Mouse (Mus musculus): ENCODE measurements at regions not wholly inside any gene's neighbourhood (a gene's known extent, or its start where the extent isn't known, plus 50 kb on each side); places are given as distances from the start of the nearest gene placed in this dataset.

DNA sequence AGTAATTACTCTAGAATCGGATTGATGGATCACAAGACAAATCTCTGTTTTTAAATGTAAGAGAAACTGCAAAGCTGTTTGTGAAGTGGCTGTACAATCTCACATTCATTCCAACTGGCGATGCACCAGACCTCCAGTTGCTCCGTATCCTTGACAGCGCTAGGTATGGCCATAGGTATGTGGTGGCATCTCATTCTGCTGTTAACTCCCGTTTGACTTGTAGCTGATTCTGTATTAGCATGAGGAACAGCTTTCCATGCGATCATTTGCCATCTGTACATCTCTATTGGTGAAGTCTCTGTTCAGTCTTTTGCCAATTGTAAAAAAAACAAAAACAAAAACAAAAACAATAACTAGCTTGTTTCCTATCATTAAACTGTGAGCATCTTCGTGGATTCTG is 182.0 kb downstream of the Enc1 start:
- Histone ChIP-seq H3K4me2 (ENCODE audit: low read depth, low read length) (no peak overlapping the region), H3K9ac (ENCODE audit: low read depth, low read length) (no peak overlapping the region), H3K4me1 (ENCODE audit: control insufficient read depth, low read depth, low read length) (no peaks in the 10 kb centered on the region), H3K27me3 (ENCODE audit: control insufficient read depth, insufficient read depth, low read depth, low read length) (no peaks in the 10 kb centered on the region), H3K4me3 (ENCODE audit: low read depth, low read length) (no peak overlapping the region), H3K27ac (ENCODE audit: low read length) (no peak overlapping the region), H3K9me3 (replicated peaks; ENCODE audit: control insufficient read depth, low read length) (no peaks in the 10 kb centered on the region), H3K36me3 (ENCODE audit: control insufficient read depth, insufficient read depth) (no peaks in the 10 kb centered on the region)
- 63% methylated on average over 7 of the region's 7 CpGs for WGBS (ENCODE audit: insufficient replicate concordance)
- no peak for ATAC-seq (ENCODE audit: low read depth)

DNA sequence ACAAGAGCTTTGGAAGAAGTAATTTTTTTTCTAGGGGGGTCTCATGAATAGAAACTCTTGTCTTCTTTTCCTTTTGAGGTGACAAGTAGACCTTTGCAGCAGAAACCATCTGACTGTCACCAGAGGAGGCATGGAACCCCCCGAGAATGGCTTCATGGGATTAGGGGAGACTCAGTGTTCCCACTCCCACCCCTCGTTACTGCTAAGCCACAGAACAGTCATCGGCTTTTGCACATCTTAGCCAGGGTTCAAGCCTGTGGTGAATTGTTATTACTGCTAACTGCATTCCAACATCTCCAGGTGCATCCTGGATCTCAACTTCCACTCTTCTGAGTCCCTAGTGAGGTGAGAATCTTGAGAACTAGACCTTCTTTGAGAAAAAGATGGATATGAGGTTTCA is 180.9 kb downstream of the Enc1 start:
- H3K27me3 ChIP-seq (ENCODE audit: control insufficient read depth, insufficient read depth, low read depth, low read length), result no peaks in the 10 kb centered on the region
- no peak overlapping the region for H3K4me2 ChIP-seq (ENCODE audit: low read depth, low read length)
- no peak overlapping the region for H3K4me3 ChIP-seq (ENCODE audit: low read depth, low read length)
- no peaks in the 10 kb centered on the region for H3K9me3 ChIP-seq (replicated peaks; ENCODE audit: control insufficient read depth, low read length)
- no peak overlapping the region for H3K27ac ChIP-seq (ENCODE audit: low read length)
- no peak overlapping the region for H3K9ac ChIP-seq (ENCODE audit: low read depth, low read length)
- WGBS (ENCODE audit: insufficient replicate concordance), result 63% methylated on average over 3 of the region's 3 CpGs
- no peak for ATAC-seq (ENCODE audit: low read depth)
- no peaks in the 10 kb centered on the region for H3K36me3 ChIP-seq (ENCODE audit: control insufficient read depth, insufficient read depth)
- H3K4me1 ChIP-seq (ENCODE audit: control insufficient read depth, low read depth, low read length), result no peaks in the 10 kb centered on the region

DNA sequence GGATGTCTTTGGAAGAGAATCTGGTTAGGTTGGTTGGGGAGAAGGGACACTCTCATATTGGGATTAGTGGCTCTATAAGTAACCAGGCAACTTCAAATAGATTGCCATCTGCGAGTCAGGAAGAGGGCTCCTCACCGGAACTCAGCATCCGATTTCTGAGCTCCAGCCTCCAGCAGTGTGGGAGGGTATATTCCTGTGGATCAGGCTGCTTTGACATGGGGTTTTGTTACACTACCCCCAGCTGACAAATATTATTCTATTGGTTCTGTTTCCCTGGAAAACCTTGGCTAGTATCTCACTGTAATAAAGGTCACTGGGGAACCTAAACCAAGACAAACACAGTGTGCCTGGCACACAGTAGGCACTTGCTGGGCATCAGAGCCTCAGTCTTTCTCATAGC is 179.9 kb downstream of the Enc1 start:
- Histone ChIP-seq H3K4me3 (ENCODE audit: low read depth, low read length) (no peak overlapping the region), H3K36me3 (ENCODE audit: control insufficient read depth, insufficient read depth) (no peaks in the 10 kb centered on the region), H3K27me3 (ENCODE audit: control insufficient read depth, insufficient read depth, low read depth, low read length) (no peaks in the 10 kb centered on the region), H3K4me1 (ENCODE audit: control insufficient read depth, low read depth, low read length) (no peaks in the 10 kb centered on the region), H3K9me3 (replicated peaks; ENCODE audit: control insufficient read depth, low read length) (no peaks in the 10 kb centered on the region), H3K4me2 (ENCODE audit: low read depth, low read length) (no peak overlapping the region), H3K27ac (ENCODE audit: low read length) (no peak overlapping the region), H3K9ac (ENCODE audit: low read depth, low read length) (no peak overlapping the region)
- WGBS (ENCODE audit: insufficient replicate concordance), result 42% methylated on average over 3 of the region's 3 CpGs
- no peak for ATAC-seq (ENCODE audit: low read depth)

DNA sequence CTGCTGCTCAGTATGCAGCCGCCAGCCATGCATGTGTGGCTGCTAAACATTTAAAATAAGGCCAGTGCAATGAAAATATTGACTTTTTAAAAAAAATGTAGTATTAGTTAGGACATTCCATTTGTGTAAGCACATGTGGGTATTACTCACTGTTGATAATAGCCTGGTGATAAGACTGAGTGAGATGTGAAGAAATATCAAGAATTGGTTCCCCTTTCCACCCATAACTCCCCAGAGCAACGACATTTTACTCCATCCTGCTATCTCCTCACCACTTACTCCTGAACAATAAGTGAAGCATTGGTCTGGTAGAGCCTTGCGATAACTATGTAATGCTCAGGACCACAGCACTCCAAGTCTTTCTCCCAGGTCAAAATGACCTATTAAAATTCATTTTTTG is 178.2 kb downstream of the Enc1 start:
- 50% methylated on average over 3 of the region's 3 CpGs for WGBS (ENCODE audit: insufficient replicate concordance)
- Histone ChIP-seq H3K9me3 (replicated peaks; ENCODE audit: control insufficient read depth, low read length) (no peaks in the 10 kb centered on the region), H3K27ac (ENCODE audit: low read length) (no peak overlapping the region), H3K27me3 (ENCODE audit: control insufficient read depth, insufficient read depth, low read depth, low read length) (no peaks in the 10 kb centered on the region), H3K36me3 (ENCODE audit: control insufficient read depth, insufficient read depth) (no peaks in the 10 kb centered on the region), H3K4me2 (ENCODE audit: low read depth, low read length) (no peak overlapping the region), H3K9ac (ENCODE audit: low read depth, low read length) (no peak overlapping the region), H3K4me3 (ENCODE audit: low read depth, low read length) (no peak overlapping the region), H3K4me1 (ENCODE audit: control insufficient read depth, low read depth, low read length) (no peaks in the 10 kb centered on the region)
- no peak for ATAC-seq (ENCODE audit: low read depth)

DNA sequence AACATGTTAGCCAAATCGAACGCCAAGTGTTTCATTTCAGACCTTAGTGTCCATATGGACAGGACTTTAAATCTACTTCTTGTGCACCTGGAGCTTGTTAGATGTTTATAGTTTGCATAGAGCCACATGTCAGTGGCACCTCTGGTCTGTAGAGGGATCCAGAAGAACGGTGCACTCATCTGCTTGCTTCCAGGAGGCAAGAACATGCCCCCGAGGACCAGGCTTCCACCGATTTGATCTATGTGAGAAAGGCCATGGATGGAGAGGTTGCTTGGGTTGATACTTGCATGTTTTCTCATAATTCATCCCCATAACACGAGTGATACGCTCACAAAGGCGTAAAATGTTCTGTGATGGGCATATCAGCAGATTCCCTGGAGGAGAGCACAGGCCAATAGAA is 177.8 kb downstream of the Enc1 start:
- 64% methylated on average over 8 of the region's 8 CpGs for WGBS (ENCODE audit: insufficient replicate concordance)
- no peaks in the 10 kb centered on the region for H3K27me3 ChIP-seq (ENCODE audit: control insufficient read depth, insufficient read depth, low read depth, low read length)

DNA sequence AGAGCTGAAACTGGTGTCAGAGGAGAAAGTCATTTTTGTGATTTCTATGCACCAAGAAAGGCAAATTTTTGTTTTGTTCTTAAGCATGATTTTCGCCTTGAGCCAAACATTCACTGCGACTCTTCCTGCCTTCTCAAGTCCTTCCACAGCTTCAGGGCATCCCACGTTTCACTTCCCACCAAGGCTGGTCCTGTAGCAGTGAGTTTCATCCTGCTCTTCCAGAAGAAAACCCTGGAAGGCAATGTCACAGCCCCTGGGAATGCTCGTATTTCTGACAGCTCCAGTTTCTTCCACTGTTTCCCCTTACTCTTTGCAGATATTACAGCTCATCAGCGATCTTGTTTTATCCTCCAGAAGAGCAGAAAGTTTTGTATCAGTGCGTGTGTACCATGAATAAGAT is 177.2 kb downstream of the Enc1 start:
- no peak for ATAC-seq (ENCODE audit: low read depth)
- 53% methylated on average over 6 of the region's 6 CpGs for WGBS (ENCODE audit: insufficient replicate concordance)
- no peak overlapping the region for H3K4me3 ChIP-seq (ENCODE audit: low read depth, low read length)
- H3K36me3 ChIP-seq (ENCODE audit: control insufficient read depth, insufficient read depth), result no peaks in the 10 kb centered on the region
- no peaks in the 10 kb centered on the region for H3K4me1 ChIP-seq (ENCODE audit: control insufficient read depth, low read depth, low read length)
- H3K27ac ChIP-seq (ENCODE audit: low read length), result no peak overlapping the region
- no peak overlapping the region for H3K9ac ChIP-seq (ENCODE audit: low read depth, low read length)
- no peaks in the 10 kb centered on the region for H3K9me3 ChIP-seq (replicated peaks; ENCODE audit: control insufficient read depth, low read length)
- no peaks in the 10 kb centered on the region for H3K27me3 ChIP-seq (ENCODE audit: control insufficient read depth, insufficient read depth, low read depth, low read length)
- no peak overlapping the region for H3K4me2 ChIP-seq (ENCODE audit: low read depth, low read length)

More for the DNA sequence above, 177.8 kb downstream of the Enc1 start:
- no peak overlapping the region for H3K4me2 ChIP-seq (ENCODE audit: low read depth, low read length)
- ATAC-seq (ENCODE audit: low read depth), result no peak
- H3K9ac ChIP-seq (ENCODE audit: low read depth, low read length), result no peak overlapping the region
- no peak overlapping the region for H3K27ac ChIP-seq (ENCODE audit: low read length)
- no peaks in the 10 kb centered on the region for H3K4me1 ChIP-seq (ENCODE audit: control insufficient read depth, low read depth, low read length)
- no peak overlapping the region for H3K4me3 ChIP-seq (ENCODE audit: low read depth, low read length)
- H3K9me3 ChIP-seq (replicated peaks; ENCODE audit: control insufficient read depth, low read length), result no peaks in the 10 kb centered on the region
- no peaks in the 10 kb centered on the region for H3K36me3 ChIP-seq (ENCODE audit: control insufficient read depth, insufficient read depth)

DNA sequence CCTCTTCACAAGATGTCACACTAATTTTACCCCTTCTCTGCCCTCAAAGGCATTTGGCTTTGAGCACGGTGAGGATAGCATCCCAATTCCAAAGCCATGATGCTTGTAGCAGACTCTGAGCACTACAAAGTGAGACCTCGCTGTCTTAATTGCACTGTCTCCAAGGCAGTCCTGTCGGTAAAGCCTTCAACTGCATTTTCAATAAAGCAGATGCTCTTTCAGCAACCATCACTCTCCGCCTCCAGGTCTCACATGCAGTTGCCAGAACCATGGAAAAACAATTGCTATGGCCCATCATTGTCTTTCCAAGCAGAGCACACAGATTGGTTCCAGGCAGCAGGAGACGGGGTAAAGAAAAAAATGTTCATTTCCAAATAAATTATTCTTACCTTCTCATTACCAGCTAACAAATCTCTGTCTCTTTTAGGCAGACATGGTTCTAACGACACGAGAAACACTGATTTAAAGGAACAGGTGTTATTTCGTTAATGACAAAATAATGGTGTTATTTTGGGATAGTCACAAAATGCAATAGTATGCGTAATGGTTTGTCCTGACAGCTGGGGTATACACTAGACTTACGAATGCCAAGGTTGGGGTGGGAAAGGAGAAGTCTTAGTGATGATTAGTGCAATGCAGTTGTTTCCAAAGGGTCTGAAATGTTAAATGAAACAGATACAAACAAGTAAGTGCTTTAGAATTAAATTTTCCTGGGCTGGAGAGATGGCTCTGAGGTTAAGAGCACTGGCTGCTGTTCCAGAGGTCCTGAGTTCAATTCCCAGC is 175.2 kb downstream of the Enc1 start:
- Histone ChIP-seq H3K4me1 (ENCODE audit: control insufficient read depth, low read depth, low read length) (no peaks in the 10 kb centered on the region), H3K27me3 (ENCODE audit: control insufficient read depth, insufficient read depth, low read depth, low read length) (no peaks in the 10 kb centered on the region), H3K27ac (ENCODE audit: low read length) (no peak overlapping the region), H3K4me3 (ENCODE audit: low read depth, low read length) (no peak overlapping the region), H3K9me3 (replicated peaks; ENCODE audit: control insufficient read depth, low read length) (no peaks in the 10 kb centered on the region), H3K36me3 (ENCODE audit: control insufficient read depth, insufficient read depth) (no peaks in the 10 kb centered on the region), H3K9ac (ENCODE audit: low read depth, low read length) (no peak overlapping the region), H3K4me2 (ENCODE audit: low read depth, low read length) (no peak overlapping the region)
- ATAC-seq (ENCODE audit: low read depth), result no peak
- 59% methylated on average over 10 of the region's 10 CpGs for WGBS (ENCODE audit: insufficient replicate concordance)

DNA sequence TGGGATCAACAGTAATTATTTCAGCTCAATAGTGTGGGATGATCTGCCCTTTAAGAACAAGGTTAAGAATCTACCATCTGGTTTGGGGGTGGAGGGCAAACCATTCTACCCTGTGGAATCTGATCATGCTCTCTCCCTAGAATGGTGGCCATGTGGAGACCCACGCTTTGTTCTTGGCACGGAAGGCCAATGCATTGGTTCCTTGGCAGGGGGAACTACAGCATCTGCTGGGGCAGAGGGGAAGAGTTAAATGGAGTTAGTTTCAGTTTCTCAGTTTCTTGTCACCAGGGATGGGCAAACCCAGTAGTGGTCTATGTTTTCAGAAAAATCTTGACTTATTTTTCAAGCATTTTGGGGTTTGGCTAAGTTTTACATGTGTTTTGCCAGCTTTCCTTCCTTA is 174.5 kb downstream of the Enc1 start:
- H3K9me3 ChIP-seq (replicated peaks; ENCODE audit: control insufficient read depth, low read length), result no peaks in the 10 kb centered on the region
- no peaks in the 10 kb centered on the region for H3K27me3 ChIP-seq (ENCODE audit: control insufficient read depth, insufficient read depth, low read depth, low read length)
- H3K4me1 ChIP-seq (ENCODE audit: control insufficient read depth, low read depth, low read length), result no peaks in the 10 kb centered on the region
- no peak overlapping the region for H3K27ac ChIP-seq (ENCODE audit: low read length)
- no peak for ATAC-seq (ENCODE audit: low read depth)
- H3K4me3 ChIP-seq (ENCODE audit: low read depth, low read length), result no peak overlapping the region
- H3K9ac ChIP-seq (ENCODE audit: low read depth, low read length), result no peak overlapping the region
- WGBS (ENCODE audit: insufficient replicate concordance), result 68% methylated on average over 2 of the region's 2 CpGs
- no peaks in the 10 kb centered on the region for H3K36me3 ChIP-seq (ENCODE audit: control insufficient read depth, insufficient read depth)
- no peak overlapping the region for H3K4me2 ChIP-seq (ENCODE audit: low read depth, low read length)

DNA sequence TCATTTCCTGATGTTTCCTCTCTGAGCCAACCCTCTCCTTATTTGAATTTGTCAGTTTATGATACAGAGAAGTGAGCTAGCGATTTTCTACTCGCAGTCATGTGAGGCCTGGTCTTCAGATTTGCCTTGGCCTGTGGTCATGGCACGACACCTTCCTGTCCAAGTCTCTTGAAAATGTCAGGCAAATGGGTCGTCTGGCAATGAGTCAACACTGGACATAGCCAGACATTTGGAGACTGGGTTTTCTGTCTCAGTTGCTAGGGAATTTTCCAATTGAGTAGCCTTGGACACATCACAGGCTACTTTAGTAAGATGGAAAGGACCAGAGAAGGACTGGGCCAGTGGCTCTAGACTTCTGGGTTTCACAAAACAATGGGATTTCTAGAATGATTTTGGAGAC is 171.2 kb downstream of the Enc1 start:
- no peak overlapping the region for H3K9ac ChIP-seq (ENCODE audit: low read depth, low read length)
- no peaks in the 10 kb centered on the region for H3K4me1 ChIP-seq (ENCODE audit: control insufficient read depth, low read depth, low read length)
- no peak overlapping the region for H3K4me3 ChIP-seq (ENCODE audit: low read depth, low read length)
- 67% methylated on average over 4 of the region's 4 CpGs for WGBS (ENCODE audit: insufficient replicate concordance)
- H3K9me3 ChIP-seq (replicated peaks; ENCODE audit: control insufficient read depth, low read length), result no peaks in the 10 kb centered on the region
- H3K4me2 ChIP-seq (ENCODE audit: low read depth, low read length), result no peak overlapping the region
- no peaks in the 10 kb centered on the region for H3K36me3 ChIP-seq (ENCODE audit: control insufficient read depth, insufficient read depth)
- ATAC-seq (ENCODE audit: low read depth), result no peak
- no peaks in the 10 kb centered on the region for H3K27me3 ChIP-seq (ENCODE audit: control insufficient read depth, insufficient read depth, low read depth, low read length)
- no peak overlapping the region for H3K27ac ChIP-seq (ENCODE audit: low read length)
